ENCODE assay signal across 9 mouse cellular contexts in genomic region chr4:133614274-133614761, GRCm38 (mm10). TPM values are rescaled to one million over a fixed set of nuclear protein-coding genes. Genes with fewer than 3 reads are reported as not detected.
DNase-seq lines count a peak whose midpoint lies in the region; ATAC-seq lines count a peak whose summit lies in the region.
"Had no signal": no experiment of that assay in that cellular context is flagged by ENCODE, and none has a peak within 500 bp of the region (broad histone marks: within the 10 kb centered on the region; RNA-seq: fewer than 3 reads in every experiment).

No protein-coding gene starts in this region.

- no peak for ATAC-seq in CD4-positive, CD25-positive, alpha-beta regulatory T cell, adult 4 months

- DNase-seq in gastrocnemius, adult 8-10 months (ENCODE audit: low spot score in 2 of 2), result peak; percentile 21 to 45
- no peak for DNase-seq in gastrocnemius, postnatal 10 days
- DNase-seq in spleen, postnatal 36 days (ENCODE audit: low spot score in 2 of 2), result peak; percentile 65 to 69
- DNase-seq in spleen, adult 12 weeks (ENCODE audit: low spot score), result no peak
- DNase-seq in left cerebral cortex, adult 18-20 months (ENCODE audit: low spot score in 2 of 2), result peak; percentile 74 to 81
- DNase-seq in right cerebral cortex, postnatal 14 days, result peak; percentile 43
- no peak for DNase-seq in cerebellum, adult 9-11 months
- DNase-seq: liver, embryonic 13.5 days had no signal

RNA-seq across cellular contexts. Expression of gene Sfn, which starts 12.3 kb away (rescaled TPM):
- 1 to 10 TPM in 1 of 4 experiments, under 1 TPM in 3; 0.51 to 1.3 (median 0.79) TPM for total RNA-seq in gastrocnemius, adult 8-10 months (2022)
- 1 to 10 TPM; 1.6 TPM for total RNA-seq in gastrocnemius, postnatal 10 days (2021)
- 1 to 10 TPM; 1.4 to 2.6 TPM for total RNA-seq in left cerebral cortex, adult 18-20 months (2021)
- polyA plus RNA-seq in CD4-positive, CD25-positive, alpha-beta regulatory T cell, adult 4 months (2017; shearing (Covaris generic)), result 10 to 100 TPM; 24.7 to 29.7 TPM

RNA-seq across cellular contexts. Expression of gene Gpn2, which starts 30.2 kb away (rescaled TPM):
- total RNA-seq in gastrocnemius, adult 8-10 months (2022), result 1 to 10 TPM; 4.8 to 6.8 (median 5.7) TPM
- total RNA-seq in gastrocnemius, postnatal 10 days (2021), result 1 to 10 TPM; 5.6 TPM
- 10 to 100 TPM in 1 of 2 experiments, 1 to 10 TPM in 1; 9.9 to 11.6 TPM for total RNA-seq in left cerebral cortex, adult 18-20 months (2021)
- polyA plus RNA-seq in CD4-positive, CD25-positive, alpha-beta regulatory T cell, adult 4 months (2017; shearing (Covaris generic)), result 1 to 10 TPM; 6.3 to 8.3 TPM

RNA-seq across cellular contexts. Expression of gene Zdhhc18, which starts 35.6 kb away (rescaled TPM):
- 10 to 100 TPM; 25.7 to 48.0 (median 33.2) TPM for total RNA-seq in gastrocnemius, adult 8-10 months (2022)
- 10 to 100 TPM; 21.6 to 27.6 TPM for total RNA-seq in gastrocnemius, postnatal 10 days (2021)
- 10 to 100 TPM; 35.5 to 39.2 TPM for total RNA-seq in left cerebral cortex, adult 18-20 months (2021)
- polyA plus RNA-seq in CD4-positive, CD25-positive, alpha-beta regulatory T cell, adult 4 months (2017; shearing (Covaris generic)), result 10 to 100 TPM; 20.2 to 22.3 TPM

RNA-seq across cellular contexts. Expression of gene Gpatch3, which starts 39.8 kb away (rescaled TPM):
- 1 to 10 TPM; 3.0 to 3.8 (median 3.4) TPM for total RNA-seq in gastrocnemius, adult 8-10 months (2022)
- total RNA-seq in gastrocnemius, postnatal 10 days (2021), result 1 to 10 TPM; 4.6 to 5.1 TPM
- 1 to 10 TPM; 8.3 to 10.0 TPM for total RNA-seq in left cerebral cortex, adult 18-20 months (2021)
- polyA plus RNA-seq in CD4-positive, CD25-positive, alpha-beta regulatory T cell, adult 4 months (2017; shearing (Covaris generic)), result 1 to 10 TPM in 1 of 2 experiments, under 1 TPM in 1; 0.51 to 1.4 TPM

RNA-seq across cellular contexts. Expression of gene Pigv, which starts 58.1 kb away (rescaled TPM):
- total RNA-seq in gastrocnemius, adult 8-10 months (2022), result 10 to 100 TPM; 12.3 to 16.0 (median 12.5) TPM
- 10 to 100 TPM; 10.2 to 10.6 TPM for total RNA-seq in gastrocnemius, postnatal 10 days (2021)
- 1 to 10 TPM; 7.1 to 9.7 TPM for total RNA-seq in left cerebral cortex, adult 18-20 months (2021)
- polyA plus RNA-seq in CD4-positive, CD25-positive, alpha-beta regulatory T cell, adult 4 months (2017; shearing (Covaris generic)), result 10 to 100 TPM; 14.3 to 16.3 TPM

Comparison
In these comparisons a context has a peak if more than half of its experiments do, and no peak if none do; other contexts are left out.
1. DNase-seq: peak in gastrocnemius, adult 8-10 months (2 of 2), spleen, postnatal 36 days (2 of 2), left cerebral cortex, adult 18-20 months (2 of 2) and right cerebral cortex, postnatal 14 days (single experiment); none in gastrocnemius, postnatal 10 days (single experiment), spleen, adult 12 weeks (single experiment) and cerebellum, adult 9-11 months (single experiment).